Mouse (Mus musculus) lung, adult 2 months (tissue): ENCODE measurements around the gene Gm42906. TPM values are rescaled to one million over a fixed set of nuclear protein-coding genes. Genes with fewer than 3 reads are reported as not detected.

Experiments used
- DNase-seq: peaks from one replicate; pipeline ENCODE4 v3.0.0; 2022
- H3K4me1 ChIP-seq: fragments of 200-500 bp; 2 replicates; pipeline ENCODE4 v1.6.1; 2011; ENCODE audit warnings: low read length; ENCODE audit not compliant: control insufficient read depth, insufficient read depth
- H3K4me3 ChIP-seq: fragments of 200-500 bp; replicated peaks from 2 replicates; pipeline ENCODE3; 2011; ENCODE audit warnings: low read depth, mild to moderate bottlenecking, control low read depth, low read length; ENCODE audit errors: extremely low read depth
- CTCF ChIP-seq: fragments of 200-500 bp; IDR thresholded peaks from 2 replicates; pipeline ENCODE4 v1.5.1; 2011; ENCODE audit warnings: mild to moderate bottlenecking, low read length, control low read depth; ENCODE audit not compliant: insufficient read depth
- POLR2A ChIP-seq: fragments of 200-500 bp; IDR thresholded peaks from 2 replicates; pipeline ENCODE4 v1.6.1; 2011; ENCODE audit warnings: low read depth, mild to moderate bottlenecking, control low read depth, low read length, borderline replicate concordance; ENCODE audit errors: extremely low read depth
- WGBS: fragments of 180-500 bp; shearing (Covaris S2); methylation state at CpG from one replicate; pipeline ENCODE4 v1.1.7; 2018; 5-methylcytosine and 5-hydroxymethylcytosine counted together
- polyA plus RNA-seq: library from polyadenylated mRNA; depleted of rRNA; stranded (reverse); fragments of >200 nt; gene quantifications from 2 replicates; pipeline ENCODE4 v1.2.3, GENCODE M21; 2012

Gm42906 gene
- polyA plus RNA-seq, 1 experiment: not detected

- H3K4me1 ChIP-seq: peaks cover 8% of the 10 kb centered on the region; the same call in 1 of the 2 replicates
- DNase-seq: no peak
- WGBS: 29% methylated on average over 11 of the region's 11 CpGs
Measured at GRCm38 (mm10) chr5:151412666-151413463, 15.1 kb downstream of the Gm42906 start.

GRCm38 (mm10) chr5:151410006-151410405 lies 18.0 kb downstream of the Gm42906 start:
- Histone ChIP-seq H3K4me1 (peaks cover 8% of the 10 kb centered on the region; the same call in 1 of the 2 replicates), H3K4me3 (no peak overlapping the region)
- no peak for TF ChIP-seq CTCF
- TF ChIP-seq POLR2A: no peak
- DNase-seq: no peak
- WGBS: 63% methylated on average over 3 of the region's 3 CpGs

More at GRCm38 (mm10) chr5:151412666-151413463, 15.1 kb downstream of the Gm42906 start:
- no peak for TF ChIP-seq CTCF
- TF ChIP-seq POLR2A: no peak
- no peak overlapping the region for H3K4me3 ChIP-seq

GRCm38 (mm10) chr5:151409282-151409681 lies 18.7 kb downstream of the Gm42906 start:
- H3K4me1 ChIP-seq: peaks cover 8% of the 10 kb centered on the region; the same call in 1 of the 2 replicates
- TF ChIP-seq CTCF: no peak
- no peak for TF ChIP-seq POLR2A
- DNase-seq: no peak
- no peak overlapping the region for H3K4me3 ChIP-seq
- WGBS: 63% methylated on average over 1 of the region's 1 CpGs

DNA sequence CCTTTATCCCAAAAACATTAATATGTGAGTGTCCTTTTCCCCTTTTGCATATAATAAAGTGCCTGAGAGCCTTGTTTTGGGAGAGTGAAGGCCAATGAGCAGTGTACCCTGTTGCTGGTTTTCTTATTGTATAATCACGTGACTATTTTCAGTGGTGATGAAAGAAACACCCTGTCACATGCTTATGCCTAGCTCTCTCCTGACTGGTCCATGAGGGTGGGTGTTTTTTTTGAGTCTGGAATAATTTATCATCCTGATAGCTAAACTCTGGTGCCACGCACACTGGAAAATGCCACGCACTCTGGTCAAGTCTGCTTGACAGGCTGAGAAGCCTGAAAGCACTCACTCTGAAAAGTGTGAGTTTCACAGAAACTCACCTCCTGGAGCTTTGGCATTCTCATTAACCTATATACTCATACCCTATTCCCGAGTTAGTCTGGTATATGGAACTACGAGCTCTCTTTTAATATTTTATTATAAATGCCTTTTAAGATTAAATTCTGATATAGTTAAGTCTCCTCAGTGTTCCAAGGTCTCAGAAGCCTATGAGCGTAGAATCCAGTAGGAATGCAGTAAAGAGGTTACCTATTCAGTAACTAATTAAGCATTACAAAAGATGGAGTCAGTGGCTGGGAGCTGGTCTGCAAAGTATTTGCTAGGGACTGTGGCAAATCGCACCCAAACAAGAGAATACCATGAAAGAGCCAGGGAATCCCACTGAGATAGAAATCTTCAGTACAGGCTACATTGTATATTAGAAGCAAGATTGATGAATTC lies 19.7 kb downstream of the Gm42906 start:
- WGBS: 60% methylated on average over 7 of the region's 7 CpGs
- Histone ChIP-seq H3K4me3 (no peak overlapping the region), H3K4me1 (peaks cover 8% of the 10 kb centered on the region; the same call in 1 of the 2 replicates)
- no peak for TF ChIP-seq CTCF
- TF ChIP-seq POLR2A: no peak
- no peak for DNase-seq

DNA sequence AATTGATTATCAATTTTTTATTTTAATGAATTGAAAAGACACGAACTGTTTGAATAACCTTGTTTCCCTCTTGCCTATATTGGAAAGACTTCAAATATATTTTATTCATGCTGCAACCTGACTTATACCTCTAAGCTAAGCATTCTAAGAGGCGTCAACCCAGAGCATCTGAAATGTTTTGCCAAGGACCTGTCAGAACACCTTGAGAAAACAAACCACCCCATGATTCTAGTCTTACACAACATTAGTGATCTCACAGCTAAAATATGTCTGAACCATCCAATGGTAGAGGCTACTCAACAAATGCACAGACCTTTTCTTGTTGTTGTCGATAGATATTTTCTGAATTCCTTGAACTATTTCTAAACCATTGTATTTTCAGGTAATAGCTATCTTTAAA lies 20.5 kb downstream of the Gm42906 start:
- DNase-seq: no peak
- no peak for TF ChIP-seq POLR2A
- TF ChIP-seq CTCF: no peak
- 71% methylated on average over 3 of the region's 3 CpGs for whole genome bisulfite sequencing
- H3K4me3 ChIP-seq: no peak overlapping the region
- H3K4me1 ChIP-seq: peaks cover 6% of the 10 kb centered on the region; the same call in 1 of the 2 replicates

- Histone ChIP-seq H3K4me1 (peaks cover 4% of the 10 kb centered on the region; the same call in 1 of the 2 replicates), H3K4me3 (no peak overlapping the region)
- TF ChIP-seq CTCF (no peak), POLR2A (no peak)
- DNase-seq: no peak
- WGBS: 59% methylated on average over 5 of the region's 5 CpGs
Measured at GRCm38 (mm10) chr5:151406276-151406675, 21.7 kb downstream of the Gm42906 start.

GRCm38 (mm10) chr5:151405314-151405903 lies 22.6 kb downstream of the Gm42906 start:
- Histone ChIP-seq H3K4me1 (peaks cover 1% of the 10 kb centered on the region; the same call in 1 of the 2 replicates), H3K4me3 (no peak overlapping the region)
- TF ChIP-seq CTCF: no peak
- no peak for TF ChIP-seq POLR2A
- WGBS: 63% methylated on average over 8 of the region's 8 CpGs
- DNase-seq: no peak

DNA sequence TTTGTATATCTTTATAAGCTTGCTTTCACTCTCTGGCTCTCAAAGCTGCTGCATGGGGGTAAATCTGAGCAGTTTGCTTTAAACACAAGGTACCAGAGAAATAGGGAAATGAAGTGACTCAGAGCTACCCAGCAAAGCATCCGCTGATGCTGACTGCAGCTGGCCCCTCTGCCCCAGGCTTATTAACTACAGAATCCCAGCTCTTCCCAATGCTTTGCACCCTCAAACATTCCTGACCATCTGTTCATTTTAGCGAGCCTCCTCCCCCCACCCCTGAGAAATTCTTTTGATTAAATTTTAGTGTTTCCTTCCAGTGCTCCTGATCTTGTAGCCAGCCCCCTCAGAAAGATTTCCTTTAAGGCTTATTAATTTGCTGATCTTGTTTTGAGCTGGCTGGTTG lies 24.4 kb downstream of the Gm42906 start:
- TF ChIP-seq CTCF (no peak), POLR2A (no peak)
- 47% methylated on average over 2 of the region's 2 CpGs for WGBS

GRCm38 (mm10) chr5:151400557-151400944 lies 27.4 kb downstream of the Gm42906 start:
- Histone ChIP-seq H3K4me1 (no peaks in the 10 kb centered on the region), H3K4me3 (no peak overlapping the region)
- WGBS: 78% methylated on average over 2 of the region's 2 CpGs
- TF ChIP-seq CTCF: no peak
- no peak for TF ChIP-seq POLR2A
- no peak for DNase-seq

More for the DNA sequence above, 24.4 kb downstream of the Gm42906 start:
- Histone ChIP-seq H3K4me1 (no peaks in the 10 kb centered on the region), H3K4me3 (no peak overlapping the region)
- no peak for DNase-seq
